Mouse (Mus musculus) heart, adult 2 months (tissue): Measurements from ENCODE around the gene Erv3.

Experiments
- CTCF ChIP-seq: fragments of 200-600 bp; IDR thresholded peaks from 2 replicates; pipeline ENCODE4 v1.8.1; 2022; ENCODE audit warnings: antibody characterized with exemption, mild to moderate bottlenecking, moderate library complexity
- EP300 ChIP-seq: fragments of 200-500 bp; IDR thresholded peaks from 2 replicates; pipeline ENCODE4 v1.6.1; 2011; ENCODE audit warnings: low read depth, low read length, control low read depth; ENCODE audit not compliant: insufficient read depth

DNA sequence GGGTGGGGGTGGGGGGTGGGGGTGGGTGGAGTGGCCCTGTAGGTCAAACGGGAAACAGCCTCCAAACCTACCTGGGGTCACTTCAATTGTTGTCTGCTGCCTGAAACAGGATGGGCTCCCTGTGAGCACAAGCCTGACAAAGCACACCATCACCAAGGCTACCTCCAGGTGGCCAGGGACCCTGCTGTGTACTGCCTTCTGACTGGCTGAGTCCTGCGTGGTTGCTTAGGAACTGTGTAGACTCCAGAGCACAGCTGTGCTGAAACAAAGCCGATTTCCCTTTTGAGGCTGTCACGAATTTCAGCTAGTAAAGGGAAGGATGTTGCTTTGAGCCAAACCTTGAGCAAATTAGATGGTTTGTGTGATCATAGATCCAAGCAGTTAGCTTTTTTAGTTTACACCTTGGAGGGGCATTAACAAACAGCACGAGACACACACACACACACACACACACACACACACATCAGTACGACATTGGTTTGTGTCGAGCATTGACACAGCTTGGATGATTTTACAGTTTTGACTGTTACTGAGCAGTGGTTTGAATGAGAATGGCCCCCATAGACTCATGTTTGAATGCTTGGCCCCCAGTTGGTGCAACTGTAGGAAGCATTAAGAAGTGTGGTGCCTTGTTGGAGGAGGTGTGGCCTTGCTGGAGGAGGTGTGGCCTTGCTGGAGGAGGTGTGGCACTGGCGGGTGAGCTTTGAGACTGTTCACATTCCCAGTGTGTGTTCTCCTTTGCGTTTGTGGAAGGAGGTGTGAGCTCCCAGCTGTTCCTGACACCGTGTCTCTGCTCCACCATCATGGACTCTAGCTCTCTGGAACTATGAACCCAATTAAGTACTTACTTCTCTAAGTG is 11.8 kb downstream of the Erv3 start:
- TF ChIP-seq CTCF (no peak), EP300 (no peak)
